Mouse (Mus musculus): ENCODE measurements at regions not wholly inside any gene's neighbourhood (a gene's known extent, or its start where the extent isn't known, plus 50 kb on each side); places are given as distances from the start of the nearest gene placed in this dataset.

- no peaks in the 10 kb centered on the region for H3K27me3 ChIP-seq
- ChIA-PET CTCF (no interaction called here), POLR2A (no interaction called here)
- ATAC-seq (no peak), DNase-seq (ENCODE audit: low read depth, low spot score) (no peak)
- in situ Hi-C loops (cut with MboI; ENCODE audit: low pct_unique_long_range_greater_than_20kb) = no loop called here
- TF ChIP-seq CTCF (IDR thresholded peaks at IDR 0.05) = no peak
Observed at GRCm38 (mm10) chr1:95066040-95066439, 247.4 kb upstream of the Fam174a start.

GRCm38 (mm10) chr1:95075151-95075550 lies 238.3 kb upstream of the Fam174a start:
- ChIA-PET POLR2A (no interaction called here), CTCF (no interaction called here)
- TF ChIP-seq CTCF (IDR thresholded peaks at IDR 0.05) = no peak
- in situ Hi-C loops (cut with MboI; ENCODE audit: low pct_unique_long_range_greater_than_20kb) = no loop called here
- ATAC-seq = no peak
- no peaks in the 10 kb centered on the region for H3K27me3 ChIP-seq
- no peak for DNase-seq (ENCODE audit: low read depth, low spot score)

GRCm38 (mm10) chr1:95109966-95110365 lies 203.5 kb upstream of the Fam174a start:
- TF ChIP-seq CTCF (IDR thresholded peaks at IDR 0.05) = no peak

GRCm38 (mm10) chr1:95113493-95113892 lies 199.9 kb upstream of the Fam174a start:
- DNase-seq (ENCODE audit: low read depth, low spot score) = no peak
- POLR2A ChIA-PET = no interaction called here
- CTCF ChIA-PET = no interaction called here
- H3K27me3 ChIP-seq = no peaks in the 10 kb centered on the region
- no peak for ATAC-seq
- in situ Hi-C loops (cut with MboI; ENCODE audit: low pct_unique_long_range_greater_than_20kb) = no loop called here
- TF ChIP-seq CTCF (IDR thresholded peaks at IDR 0.05) = no peak

More at GRCm38 (mm10) chr1:95109966-95110365, 203.5 kb upstream of the Fam174a start:
- POLR2A ChIA-PET = no interaction called here
- CTCF ChIA-PET = no interaction called here
- DNase-seq (ENCODE audit: low read depth, low spot score) = no peak
- no peaks in the 10 kb centered on the region for H3K27me3 ChIP-seq
- no peak for ATAC-seq
- in situ Hi-C loops (cut with MboI; ENCODE audit: low pct_unique_long_range_greater_than_20kb) = no loop called here

- no peak for TF ChIP-seq CTCF (IDR thresholded peaks at IDR 0.05)
- ATAC-seq (no peak), DNase-seq (ENCODE audit: low read depth, low spot score) (no peak)
- no peaks in the 10 kb centered on the region for H3K27me3 ChIP-seq
- CTCF ChIA-PET = no interaction called here
- in situ Hi-C loops (cut with MboI; ENCODE audit: low pct_unique_long_range_greater_than_20kb) = no loop called here
- POLR2A ChIA-PET = no interaction called here
Observed at GRCm38 (mm10) chr1:95147531-95147930, 165.9 kb upstream of the Fam174a start.

- TF ChIP-seq CTCF (IDR thresholded peaks at IDR 0.05) = no peak
- ChIA-PET CTCF (no interaction called here), POLR2A (no interaction called here)
- in situ Hi-C loops (cut with MboI; ENCODE audit: low pct_unique_long_range_greater_than_20kb) = no loop called here
- ATAC-seq = no peak
- no peaks in the 10 kb centered on the region for H3K27me3 ChIP-seq
- DNase-seq (ENCODE audit: low read depth, low spot score) = no peak
Observed at GRCm38 (mm10) chr1:95174013-95174582, 139.3 kb upstream of the Fam174a start.

GRCm38 (mm10) chr1:95218912-95219311 lies 94.5 kb upstream of the Fam174a start:
- DNase-seq (ENCODE audit: low read depth, low spot score) (no peak), ATAC-seq (no peak)
- in situ Hi-C loops (cut with MboI; ENCODE audit: low pct_unique_long_range_greater_than_20kb) = no loop called here
- CTCF ChIA-PET = interaction anchor here (0.6 kb wide), 1 partner anchor 29 kb away, joined by 3 read pairs; no protein-coding TSS in a partner anchor
- H3K27me3 ChIP-seq = no peaks in the 10 kb centered on the region
- POLR2A ChIA-PET = no interaction called here
- TF ChIP-seq CTCF (IDR thresholded peaks at IDR 0.05) = no peak

GRCm38 (mm10) chr1:95223289-95223688 lies 90.1 kb upstream of the Fam174a start:
- in situ Hi-C loops (cut with MboI; ENCODE audit: low pct_unique_long_range_greater_than_20kb) = no loop called here
- no peak for DNase-seq (ENCODE audit: low read depth, low spot score)
- ChIA-PET CTCF (no interaction called here), POLR2A (no interaction called here)
- H3K27me3 ChIP-seq = no peaks in the 10 kb centered on the region
- TF ChIP-seq CTCF (IDR thresholded peaks at IDR 0.05) = no peak
- no peak for ATAC-seq

- DNase-seq (ENCODE audit: low read depth, low spot score) = no peak
- no peak for TF ChIP-seq CTCF (IDR thresholded peaks at IDR 0.05)
- ATAC-seq = no peak
- ChIA-PET CTCF (no interaction called here), POLR2A (no interaction called here)
- in situ Hi-C loops (cut with MboI; ENCODE audit: low pct_unique_long_range_greater_than_20kb) = no loop called here
- peaks cover 5% of the 10 kb centered on the region for H3K27me3 ChIP-seq
Observed at GRCm38 (mm10) chr1:95241671-95242150, 71.7 kb upstream of the Fam174a start.

Data from Patski (cell line).